Mouse (Mus musculus) bone marrow macrophage, adult 2 months (primary cell): ENCODE results near the gene Spire2.

Experiments used
- CTCF ChIP-seq: IDR thresholded peaks from 2 replicates; pipeline ENCODE4 v1.5.1; 2012; ENCODE audit warnings: low read depth, mild to moderate bottlenecking, low read length, moderate library complexity
- POLR2A ChIP-seq: IDR thresholded peaks from 2 replicates; pipeline ENCODE4 v1.6.1; 2012; ENCODE audit warnings: mild to moderate bottlenecking, low read depth, low read length, borderline replicate concordance

DNA sequence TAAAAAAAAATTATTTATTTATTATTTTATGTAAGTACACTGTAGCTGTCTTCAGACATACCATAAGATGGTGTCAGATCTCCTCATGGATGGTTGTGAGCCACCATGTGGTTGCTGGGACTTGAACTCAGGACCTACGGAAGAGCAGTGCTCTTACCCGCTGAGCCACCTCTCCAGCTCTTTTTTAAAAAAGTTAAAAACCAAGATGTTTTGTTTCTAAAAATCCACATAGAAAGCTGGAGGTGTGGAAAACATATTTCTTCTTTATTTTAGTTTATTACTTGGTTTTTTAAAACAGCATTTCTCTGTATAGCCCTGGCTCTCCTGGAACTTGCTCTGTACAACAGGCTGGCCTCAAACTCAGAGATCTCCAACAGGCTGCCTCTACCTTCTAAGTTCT is 4.0 kb upstream of the Spire2 start:
- no peak for TF ChIP-seq CTCF
- TF ChIP-seq POLR2A: no peak
